Mouse (Mus musculus) hindbrain, postnatal 0 days (tissue): Measurements from ENCODE around the gene Zdhhc6. TPM values are rescaled to one million over a fixed set of nuclear protein-coding genes. Genes with fewer than 3 reads are reported as not detected.

Experiments used
- ATAC-seq: fragments of 200-750 bp; cut with Nextera tagmentation; 2 replicates; pipeline ENCODE4 v1.8.0; 2017; ENCODE audit warnings: mild to moderate bottlenecking, moderate TSS enrichment, moderate library complexity
- DNase-seq: peaks from one replicate; pipeline ENCODE4 v3.0.0-alpha.2; 2015; ENCODE audit warnings: low spot score
- H3K27ac ChIP-seq: fragments of 300-500 bp; sonication (generic); 2 replicates; pipeline ENCODE4 v1.5.1; 2014; ENCODE audit warnings: mild to moderate bottlenecking
- H3K27me3 ChIP-seq: fragments of 300-500 bp; sonication (generic); 2 replicates; pipeline ENCODE4 v1.6.1; 2014; ENCODE audit warnings: low read length, mixed read lengths; ENCODE audit not compliant: insufficient read depth
- H3K36me3 ChIP-seq: fragments of 300-500 bp; sonication (generic); 2 replicates; pipeline ENCODE4 v1.6.1; 2014; ENCODE audit warnings: low read length, mixed read lengths; ENCODE audit not compliant: insufficient read depth
- H3K4me1 ChIP-seq: fragments of 300-500 bp; sonication (generic); 2 replicates; pipeline ENCODE4 v1.6.1; 2014; ENCODE audit warnings: antibody characterized with exemption, low read length, mixed read lengths; ENCODE audit not compliant: insufficient read depth
- H3K4me2 ChIP-seq: fragments of 300-500 bp; sonication (generic); 2 replicates; pipeline ENCODE4 v1.6.1; 2014; ENCODE audit warnings: low read depth, mild to moderate bottlenecking, low read length, moderate library complexity, mixed read lengths
- H3K4me3 ChIP-seq: fragments of 300-500 bp; sonication (generic); 2 replicates; pipeline ENCODE4 v1.5.1; 2014; ENCODE audit warnings: low read length
- H3K9ac ChIP-seq: fragments of 300-500 bp; sonication (generic); replicated peaks from 2 replicates; pipeline ENCODE4 v1.6.1; 2014; ENCODE audit warnings: mild to moderate bottlenecking, low read length, moderate library complexity, mixed read lengths
- H3K9me3 ChIP-seq: fragments of 300-500 bp; sonication (generic); 2 replicates; pipeline ENCODE4 v1.6.1; 2016; ENCODE audit warnings: low read length, mixed read lengths
- CTCF ChIP-seq: IDR thresholded peaks from 2 replicates; pipeline ENCODE4 v1.5.1; 2016; ENCODE audit warnings: antibody characterized with exemption, control low read depth, low read depth
- WGBS: fragments of 180-500 bp; shearing (Covaris S2); extraction: QIAGEN DNeasy Blood & Tissue Kit; methylation state at CpG from one replicate; pipeline ENCODE4 v1.1.7; 2014; 5-methylcytosine and 5-hydroxymethylcytosine counted together
- polyA plus RNA-seq: library from polyadenylated mRNA; unstranded; fragments of >200 nt; fragmentation: Nextera tagmentation; extraction: Ambion mirVana; gene quantifications from 2 replicates; pipeline ENCODE4 v1.2.1, GENCODE M21; 2015
- total RNA-seq: library from RNA; depleted of rRNA; stranded (reverse); fragments of >200 nt; gene quantifications from 2 replicates; pipeline ENCODE4 v1.2.3, GENCODE M21; 2014

Gene Zdhhc6
- total and polyA plus RNA-seq, 2 experiments from 2014 or later = 38.3 to 56.8 TPM

GRCm38 (mm10) chr19:55327510-55327909, 11.7 kb upstream of the Zdhhc6 start:
- Histone ChIP-seq H3K4me2 (no peak overlapping the region), H3K4me1 (no peaks in the 10 kb centered on the region), H3K27ac (no peak overlapping the region), H3K27me3 (no peaks in the 10 kb centered on the region), H3K9ac (no peak overlapping the region), H3K4me3 (no peak overlapping the region), H3K9me3 (no peaks in the 10 kb centered on the region), H3K36me3 (peaks cover 25% of the 10 kb centered on the region)
- no peak for DNase-seq
- 77% methylated on average over 4 of the region's 4 CpGs for WGBS
- no peak for ATAC-seq
- no peak for TF ChIP-seq CTCF

- Histone ChIP-seq H3K36me3 (peaks cover 5% of the 10 kb centered on the region; the same call in 1 of the 2 replicates), H3K4me3 (no peak overlapping the region), H3K9ac (no peak overlapping the region), H3K27ac (no peak overlapping the region), H3K27me3 (no peaks in the 10 kb centered on the region), H3K9me3 (no peaks in the 10 kb centered on the region), H3K4me2 (no peak overlapping the region), H3K4me1 (no peaks in the 10 kb centered on the region)
- WGBS = 95% methylated on average over 8 of the region's 8 CpGs
- no peak for TF ChIP-seq CTCF
- ATAC-seq (no peak), DNase-seq (no peak)
These were observed 6.8 kb upstream of the Zdhhc6 start for GRCm38 (mm10) chr19:55322604-55323003.

GRCm38 (mm10) chr19:55319521-55319920, 3.7 kb upstream of the Zdhhc6 start:
- H3K4me1 ChIP-seq = peaks cover 4% of the 10 kb centered on the region; the same call in 1 of the 2 replicates
- no peak overlapping the region for H3K4me3 ChIP-seq
- H3K9me3 ChIP-seq = no peaks in the 10 kb centered on the region
- ATAC-seq (no peak), DNase-seq (no peak)
- H3K9ac ChIP-seq = no peak overlapping the region
- no peaks in the 10 kb centered on the region for H3K27me3 ChIP-seq
- 55% methylated on average over 5 of the region's 5 CpGs for WGBS
- no peak for TF ChIP-seq CTCF
- peaks cover 3% of the 10 kb centered on the region; the same call in 1 of the 2 replicates for H3K36me3 ChIP-seq
- no peak overlapping the region for H3K27ac ChIP-seq
- no peak overlapping the region for H3K4me2 ChIP-seq

DNA sequence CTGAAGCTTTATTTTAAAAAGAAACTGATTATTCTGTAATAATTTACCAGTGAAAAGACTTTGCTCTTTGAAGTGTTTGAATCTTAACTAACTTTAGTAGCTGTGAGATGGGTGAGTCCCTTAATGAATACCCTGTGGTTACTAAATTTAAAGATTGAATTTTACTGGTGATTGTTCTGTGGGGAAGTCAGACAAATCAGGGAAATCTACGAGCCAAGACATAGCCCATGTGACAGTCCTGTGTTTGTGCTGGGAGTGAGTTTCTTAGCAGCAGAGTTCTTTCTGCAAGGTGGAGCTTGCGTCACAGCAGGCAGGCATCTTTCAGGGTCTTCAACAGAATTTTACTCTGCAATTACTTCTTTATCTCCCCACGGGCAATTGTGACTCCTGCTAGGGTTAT, 3.2 kb upstream of the Zdhhc6 start:
- no peak for TF ChIP-seq CTCF
- ATAC-seq = no peak
- Histone ChIP-seq H3K4me2 (no peak overlapping the region), H3K9ac (no peak overlapping the region), H3K27ac (no peak overlapping the region), H3K9me3 (no peaks in the 10 kb centered on the region), H3K27me3 (no peaks in the 10 kb centered on the region), H3K4me3 (no peak overlapping the region), H3K4me1 (peaks cover 4% of the 10 kb centered on the region; the same call in 1 of the 2 replicates), H3K36me3 (no peaks in the 10 kb centered on the region)
- no peak for DNase-seq
- WGBS = 77% methylated on average over 3 of the region's 3 CpGs

- H3K36me3 ChIP-seq = no peaks in the 10 kb centered on the region; the same call in 1 of the 2 replicates
- no peak for TF ChIP-seq CTCF
- H3K4me3 ChIP-seq = peak overlapping the region; percentile 69
- no peaks in the 10 kb centered on the region for H3K27me3 ChIP-seq
- WGBS = 59% methylated on average over 10 of the region's 10 CpGs
- no peaks in the 10 kb centered on the region for H3K9me3 ChIP-seq
- H3K9ac ChIP-seq = peak overlapping the region; percentile 81; the same call in 1 of the 2 replicates
- H3K4me1 ChIP-seq = peaks cover 4% of the 10 kb centered on the region; the same call in 1 of the 2 replicates
- ATAC-seq = no peak
- no peak overlapping the region for H3K27ac ChIP-seq
- no peak for DNase-seq
- peak overlapping the region; percentile 97 for H3K4me2 ChIP-seq
These were observed 1.1 kb upstream of the Zdhhc6 start for GRCm38 (mm10) chr19:55316901-55317300.

GRCm38 (mm10) chr19:55316109-55316714, 380 bp upstream of the Zdhhc6 start, which contains the start of gene Vti1a:
Vti1a (plus strand) TSS chr19:55316295.
- TF ChIP-seq CTCF = peak; percentile 34; the same call in 1 of the 2 replicates
- peak; percentile 96 for ATAC-seq

DNA sequence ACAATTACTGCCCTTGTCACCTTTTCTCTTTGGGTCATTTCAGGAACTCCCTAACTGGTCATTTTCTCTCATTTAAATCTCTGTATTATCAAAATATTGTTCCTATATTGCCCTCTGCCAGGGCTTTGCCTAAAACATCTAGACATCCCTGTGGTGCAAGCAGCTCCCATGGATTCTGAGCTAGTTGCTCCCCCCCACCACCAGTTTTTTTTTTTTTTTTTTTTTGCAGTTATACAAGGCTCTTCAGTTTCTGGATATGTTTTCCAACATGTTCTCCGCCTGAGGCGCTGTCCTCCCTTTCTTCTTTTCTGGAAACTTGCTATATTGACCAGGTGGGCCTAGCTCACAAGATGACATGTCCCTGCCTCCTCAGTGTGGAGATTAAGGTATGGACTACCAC, 2.2 kb downstream of the Zdhhc6 start:
- 93% methylated on average over 2 of the region's 2 CpGs for WGBS
- peaks cover 4% of the 10 kb centered on the region; the same call in 1 of the 2 replicates for H3K4me1 ChIP-seq
- no peak overlapping the region for H3K27ac ChIP-seq
- H3K4me2 ChIP-seq = no peak overlapping the region
- H3K36me3 ChIP-seq = peaks cover 15% of the 10 kb centered on the region
- DNase-seq (no peak), ATAC-seq (no peak)
- H3K27me3 ChIP-seq = no peaks in the 10 kb centered on the region
- no peak overlapping the region for H3K4me3 ChIP-seq
- no peak for TF ChIP-seq CTCF
- no peak overlapping the region for H3K9ac ChIP-seq
- no peaks in the 10 kb centered on the region for H3K9me3 ChIP-seq

More at GRCm38 (mm10) chr19:55316109-55316714, 380 bp upstream of the Zdhhc6 start, which contains the start of gene Vti1a:
- H3K27me3 ChIP-seq = no peaks in the 10 kb centered on the region
- H3K9me3 ChIP-seq = no peaks in the 10 kb centered on the region
- peaks cover 4% of the 10 kb centered on the region; the same call in 1 of the 2 replicates for H3K4me1 ChIP-seq
- peak within 1 kb of the TSS; percentile 69 for H3K4me3 ChIP-seq
- peak within 1 kb of the TSS; percentile 81 for H3K9ac ChIP-seq
- H3K36me3 ChIP-seq = no peaks in the 10 kb centered on the region; the same call in 1 of the 2 replicates
- peak; percentile 96 for DNase-seq
- peak within 1 kb of the TSS; percentile 97 for H3K4me2 ChIP-seq
- WGBS = under 1% methylated on average over 48 of the region's 48 CpGs
- peak within 1 kb of the TSS; percentile 73 for H3K27ac ChIP-seq
